Mouse (Mus musculus) G1E (cell line): ENCODE measurements at regions not wholly inside any gene's neighbourhood (a gene's known extent, or its start where the extent isn't known, plus 50 kb on each side); places are given as distances from the start of the nearest gene placed in this dataset.

Experiments
- ATAC-seq: 2 replicates; pipeline ENCODE4 v1.8.0; 2016; ENCODE audit warnings: mild to moderate bottlenecking; ENCODE audit not compliant: insufficient number of reproducible peaks, poor library complexity, low FRiP score, severe bottlenecking; ENCODE audit errors: extremely low read depth
- DNase-seq: peaks from one replicate; pipeline ENCODE4 v3.0.0; 2012; ENCODE audit warnings: low spot score
- H3K27me3 ChIP-seq: 2 replicates; pipeline ENCODE4 v1.6.1; 2012; ENCODE audit warnings: mild to moderate bottlenecking, low read length, inconsistent platforms; ENCODE audit not compliant: insufficient read depth
- H3K36me3 ChIP-seq: replicated peaks from 2 replicates; pipeline ENCODE3; 2012; ENCODE audit warnings: mild to moderate bottlenecking, inconsistent platforms
- H3K4me1 ChIP-seq: 2 replicates; pipeline ENCODE4 v1.6.1; 2012; ENCODE audit warnings: low read depth, low read length, inconsistent platforms, mixed read lengths; ENCODE audit not compliant: insufficient read depth
- H3K4me3 ChIP-seq: 2 replicates; pipeline ENCODE4 v1.5.1; 2012; ENCODE audit warnings: low read depth, mild to moderate bottlenecking, inconsistent platforms, low read length, moderate library complexity, mixed read lengths
- H3K9me3 ChIP-seq: replicated peaks from 2 replicates; pipeline ENCODE4 v1.6.1; 2012; ENCODE audit warnings: inconsistent platforms
- CTCF ChIP-seq: IDR thresholded peaks from 2 replicates; pipeline ENCODE4 v1.5.1; 2012; ENCODE audit warnings: low read depth, low read length, inconsistent platforms, mixed read lengths
- GATA1 ChIP-seq: IDR thresholded peaks from 2 replicates; pipeline ENCODE4 v1.6.1; 2012; ENCODE audit warnings: borderline replicate concordance, low read length, inconsistent platforms, mixed read lengths
- GATA2 ChIP-seq: IDR thresholded peaks from 2 replicates; pipeline ENCODE4 v1.6.1; 2012; ENCODE audit warnings: low read depth, low read length, inconsistent platforms, borderline replicate concordance
- POLR2AphosphoS5 ChIP-seq: IDR thresholded peaks from 2 replicates; pipeline ENCODE4 v1.6.1; 2012; ENCODE audit warnings: low read depth, low read length, inconsistent platforms; ENCODE audit not compliant: insufficient replicate concordance
- TAL1 ChIP-seq: conservative IDR thresholded peaks from 2 replicates; pipeline ENCODE4 v1.6.1; 2012; ENCODE audit warnings: low read depth, low read length, inconsistent platforms, mixed read lengths

DNA sequence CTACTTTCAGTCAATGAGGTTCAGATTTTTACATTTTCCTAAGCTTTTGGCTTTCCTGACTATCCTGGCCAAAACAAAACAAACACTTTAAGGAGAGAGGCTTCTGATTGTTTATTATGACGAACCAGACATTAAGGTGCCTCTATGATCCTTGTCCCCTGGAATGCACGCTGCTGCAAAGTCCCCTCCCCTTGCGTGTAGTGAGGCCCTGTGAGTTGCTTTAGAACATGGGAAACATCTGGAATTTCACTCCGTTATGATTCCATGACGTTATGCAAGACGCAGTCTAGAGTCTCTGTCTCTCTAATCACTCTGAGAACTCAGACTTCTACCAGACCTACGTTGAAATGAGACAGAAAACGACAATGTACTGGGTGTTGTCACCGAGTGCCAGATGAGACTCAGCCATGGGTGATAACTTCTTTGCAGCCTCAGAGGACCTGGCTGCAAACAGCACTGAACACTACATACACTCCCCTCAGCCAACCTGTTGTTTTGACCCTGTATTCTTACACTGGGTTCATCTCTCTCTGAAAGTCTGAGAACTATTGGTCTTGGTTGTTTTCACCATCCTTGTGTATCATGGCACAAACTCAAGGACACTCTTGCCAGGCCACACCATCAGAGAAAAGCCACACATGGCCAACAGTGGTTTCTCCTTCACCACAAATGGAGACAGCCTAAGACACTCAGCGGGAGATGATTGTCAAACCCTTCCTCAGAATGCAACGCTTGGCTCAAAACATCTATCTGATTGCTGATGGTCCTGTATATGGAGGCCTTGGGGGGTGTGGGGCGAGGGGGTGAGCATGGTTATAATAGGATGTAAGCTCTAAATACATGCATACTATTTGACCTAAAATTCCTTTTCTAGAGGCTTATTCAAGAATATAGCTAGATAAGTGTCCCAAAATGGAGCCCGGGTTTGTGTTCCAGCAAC lies 236.5 kb upstream of the Klf3 start:
- Histone ChIP-seq H3K36me3 (no peaks in the 10 kb centered on the region), H3K9me3 (peaks cover 3% of the 10 kb centered on the region), H3K27me3 (no peaks in the 10 kb centered on the region), H3K4me1 (peaks cover 31% of the 10 kb centered on the region), H3K4me3 (no peak overlapping the region)
- ATAC-seq: no peak
- no peak for DNase-seq
- TF ChIP-seq POLR2AphosphoS5 (no peak), TAL1 (no peak), GATA1 (no peak), GATA2 (no peak), CTCF (no peak)

DNA sequence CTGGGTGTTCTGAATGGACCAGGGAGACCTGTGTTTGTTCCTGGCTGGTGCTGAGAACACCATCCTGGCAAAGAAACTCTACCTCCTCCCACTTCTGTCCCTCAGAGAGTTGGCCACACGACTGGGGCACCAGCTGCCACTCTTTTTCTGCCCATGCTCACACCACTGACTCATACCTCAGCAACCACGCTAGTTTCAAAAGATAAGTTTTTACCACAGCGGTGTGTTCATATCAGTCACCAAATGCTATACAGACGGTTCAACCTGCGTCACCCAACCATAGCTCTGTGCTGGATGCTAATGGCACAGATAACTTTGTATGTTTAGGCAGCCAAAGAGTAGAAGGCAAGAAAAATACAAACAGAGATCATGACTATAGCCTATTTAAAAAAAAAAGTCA lies 235.4 kb upstream of the Klf3 start:
- no peak for TF ChIP-seq GATA2
- TF ChIP-seq TAL1: no peak
- no peak for TF ChIP-seq CTCF
- no peak for TF ChIP-seq GATA1
- TF ChIP-seq POLR2AphosphoS5: no peak

DNA sequence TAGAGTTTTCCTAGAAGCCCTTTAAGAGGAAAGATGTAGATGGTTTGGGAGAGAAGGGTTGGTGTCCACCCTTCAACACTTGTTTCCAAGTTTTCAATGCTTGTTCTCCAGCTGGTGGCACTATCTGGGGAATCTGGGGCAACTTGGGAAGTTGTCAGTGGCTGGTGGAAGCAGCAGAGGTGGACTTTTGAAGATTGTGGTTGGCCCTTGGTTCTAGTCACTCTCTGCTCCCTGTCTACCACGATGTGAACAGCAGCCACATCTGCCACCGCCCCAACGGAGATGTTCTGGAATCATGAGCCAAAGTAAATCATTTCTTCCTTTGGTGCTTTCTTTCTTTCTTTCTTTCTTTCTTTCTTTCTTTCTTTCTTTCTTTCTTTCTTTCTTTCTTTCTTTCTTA lies 234.9 kb upstream of the Klf3 start:
- no peak for ATAC-seq
- Histone ChIP-seq H3K4me3 (no peak overlapping the region), H3K9me3 (peaks cover 3% of the 10 kb centered on the region), H3K4me1 (peaks cover 31% of the 10 kb centered on the region), H3K27me3 (no peaks in the 10 kb centered on the region), H3K36me3 (no peaks in the 10 kb centered on the region)
- TF ChIP-seq CTCF: no peak
- TF ChIP-seq GATA1: no peak
- TF ChIP-seq TAL1: no peak
- no peak for TF ChIP-seq POLR2AphosphoS5
- TF ChIP-seq GATA2: no peak
- no peak for DNase-seq

More for the DNA sequence above, 235.4 kb upstream of the Klf3 start:
- Histone ChIP-seq H3K36me3 (no peaks in the 10 kb centered on the region), H3K4me1 (peaks cover 31% of the 10 kb centered on the region), H3K4me3 (no peak overlapping the region), H3K27me3 (no peaks in the 10 kb centered on the region), H3K9me3 (peaks cover 3% of the 10 kb centered on the region)
- DNase-seq (peak; percentile 36), ATAC-seq (peak; percentile 49)

DNA sequence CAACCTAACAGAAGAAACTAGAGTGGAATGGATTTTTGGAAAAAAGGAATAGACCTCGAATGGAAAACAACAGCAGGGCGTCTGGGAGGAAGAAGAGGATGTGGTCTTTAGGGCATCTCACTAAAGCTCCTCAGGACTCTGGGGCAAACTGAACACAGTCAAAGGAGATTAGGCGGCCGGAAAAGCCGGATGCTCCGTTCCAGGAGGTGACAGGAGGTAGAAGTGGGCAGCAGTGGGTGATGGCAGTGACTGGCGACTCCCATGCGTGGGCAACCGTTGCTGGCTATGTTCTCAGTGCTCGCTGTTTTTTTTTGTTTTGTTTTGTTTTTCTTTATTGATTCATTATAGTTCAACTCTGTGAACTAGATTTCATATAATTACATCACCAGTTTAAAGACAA lies 228.8 kb upstream of the Klf3 start:
- H3K27me3 ChIP-seq: no peaks in the 10 kb centered on the region
- DNase-seq: no peak
- ATAC-seq: no peak
- no peak overlapping the region for H3K4me3 ChIP-seq
- peaks cover 3% of the 10 kb centered on the region for H3K9me3 ChIP-seq
- H3K4me1 ChIP-seq: peaks cover 36% of the 10 kb centered on the region
- no peaks in the 10 kb centered on the region for H3K36me3 ChIP-seq
- TF ChIP-seq GATA2 (no peak), CTCF (no peak), GATA1 (no peak), POLR2AphosphoS5 (no peak), TAL1 (no peak)

DNA sequence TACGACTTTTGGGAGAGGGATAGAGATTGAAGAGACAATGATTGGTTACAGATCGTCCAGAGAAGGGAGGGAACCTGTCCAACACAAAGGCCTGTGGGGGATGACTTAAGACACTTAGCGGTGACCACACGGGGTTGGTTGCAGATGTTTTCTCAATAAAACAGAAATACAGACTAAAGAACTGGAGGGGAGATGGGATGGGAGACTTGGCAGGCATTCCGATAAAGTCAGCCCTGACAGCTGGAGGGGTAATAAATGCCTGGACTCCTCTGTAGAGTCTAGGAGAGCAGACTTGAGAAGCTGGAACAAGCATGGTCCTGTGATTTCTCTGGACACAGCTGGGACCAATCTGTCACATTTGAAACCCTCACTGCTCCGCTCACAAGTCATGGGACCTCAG lies 227.3 kb upstream of the Klf3 start:
- ATAC-seq (no peak), DNase-seq (no peak)
- TF ChIP-seq CTCF (no peak), POLR2AphosphoS5 (no peak)
- peaks cover 2% of the 10 kb centered on the region for H3K9me3 ChIP-seq
- no peaks in the 10 kb centered on the region for H3K36me3 ChIP-seq
- no peaks in the 10 kb centered on the region for H3K27me3 ChIP-seq
- H3K4me3 ChIP-seq: no peak overlapping the region
- peaks cover 44% of the 10 kb centered on the region for H3K4me1 ChIP-seq

DNA sequence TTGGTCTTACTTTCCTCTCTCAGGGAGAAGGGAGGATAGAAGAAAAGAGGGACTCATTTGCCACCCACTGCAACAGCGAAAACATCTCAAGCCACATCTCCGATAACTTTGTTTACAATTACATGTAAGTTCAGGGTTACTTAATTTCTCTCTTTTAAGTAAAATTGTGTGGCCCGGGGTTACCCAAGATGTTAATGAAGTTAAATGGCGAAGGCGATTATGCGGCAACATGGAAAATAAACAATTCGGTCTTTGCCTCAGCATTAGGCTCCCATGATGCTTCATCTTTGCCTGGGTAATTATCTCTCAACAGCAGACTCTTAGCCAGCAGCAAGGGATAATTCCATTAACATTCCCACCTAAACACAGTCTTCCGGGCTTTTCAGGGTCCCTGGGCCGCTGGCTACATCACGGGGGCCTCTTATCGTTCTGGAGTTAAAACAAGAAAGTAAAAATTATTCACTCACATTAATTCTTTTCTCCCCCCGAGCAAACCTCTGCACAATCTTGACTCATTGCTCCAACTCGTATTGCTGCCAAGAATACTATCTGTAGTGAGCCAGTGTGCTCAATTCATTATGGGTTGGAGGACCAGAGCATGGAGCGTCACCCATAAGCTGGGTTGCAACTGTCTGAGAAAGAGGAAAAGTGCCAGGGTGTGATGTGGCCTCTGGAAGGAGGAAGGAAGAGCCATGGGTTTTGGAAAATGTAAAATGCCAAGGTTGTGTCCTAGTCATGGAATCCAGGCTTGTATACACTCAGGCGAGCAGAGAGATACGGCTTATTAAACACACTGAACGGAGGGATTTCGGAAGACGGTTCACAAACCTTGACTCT lies 226.5 kb upstream of the Klf3 start:
- DNase-seq (no peak), ATAC-seq (no peak)
- no peak overlapping the region for H3K4me3 ChIP-seq
- H3K27me3 ChIP-seq: no peaks in the 10 kb centered on the region
- TF ChIP-seq POLR2AphosphoS5: no peak
- no peak for TF ChIP-seq CTCF
- no peak for TF ChIP-seq TAL1
- no peak for TF ChIP-seq GATA2
- no peak for TF ChIP-seq GATA1
- no peaks in the 10 kb centered on the region for H3K9me3 ChIP-seq
- peaks cover 52% of the 10 kb centered on the region for H3K4me1 ChIP-seq
- H3K36me3 ChIP-seq: no peaks in the 10 kb centered on the region
